Mouse (Mus musculus) C2C12 (cell line): Measurements from ENCODE around the gene Taok1.

ENCODE experiments used
- CEBPB ChIP-seq: IDR thresholded peaks from one replicate; pipeline ENCODE4 v1.6.1; 2011; ENCODE audit warnings: low read depth, mild to moderate bottlenecking, control low read depth, moderate library complexity
- CTCF ChIP-seq: IDR thresholded peaks from one replicate; pipeline ENCODE4 v1.5.1; 2011; ENCODE audit not compliant: control insufficient read depth, insufficient read depth, insufficient read length
- MAX ChIP-seq: IDR thresholded peaks from one replicate; pipeline ENCODE4 v1.6.1; 2011; ENCODE audit warnings: mild to moderate bottlenecking, control low read depth
- USF1 ChIP-seq: IDR thresholded peaks from one replicate; pipeline ENCODE4 v1.6.1; 2011; ENCODE audit warnings: low read depth, mild to moderate bottlenecking, control low read depth, moderate library complexity

DNA sequence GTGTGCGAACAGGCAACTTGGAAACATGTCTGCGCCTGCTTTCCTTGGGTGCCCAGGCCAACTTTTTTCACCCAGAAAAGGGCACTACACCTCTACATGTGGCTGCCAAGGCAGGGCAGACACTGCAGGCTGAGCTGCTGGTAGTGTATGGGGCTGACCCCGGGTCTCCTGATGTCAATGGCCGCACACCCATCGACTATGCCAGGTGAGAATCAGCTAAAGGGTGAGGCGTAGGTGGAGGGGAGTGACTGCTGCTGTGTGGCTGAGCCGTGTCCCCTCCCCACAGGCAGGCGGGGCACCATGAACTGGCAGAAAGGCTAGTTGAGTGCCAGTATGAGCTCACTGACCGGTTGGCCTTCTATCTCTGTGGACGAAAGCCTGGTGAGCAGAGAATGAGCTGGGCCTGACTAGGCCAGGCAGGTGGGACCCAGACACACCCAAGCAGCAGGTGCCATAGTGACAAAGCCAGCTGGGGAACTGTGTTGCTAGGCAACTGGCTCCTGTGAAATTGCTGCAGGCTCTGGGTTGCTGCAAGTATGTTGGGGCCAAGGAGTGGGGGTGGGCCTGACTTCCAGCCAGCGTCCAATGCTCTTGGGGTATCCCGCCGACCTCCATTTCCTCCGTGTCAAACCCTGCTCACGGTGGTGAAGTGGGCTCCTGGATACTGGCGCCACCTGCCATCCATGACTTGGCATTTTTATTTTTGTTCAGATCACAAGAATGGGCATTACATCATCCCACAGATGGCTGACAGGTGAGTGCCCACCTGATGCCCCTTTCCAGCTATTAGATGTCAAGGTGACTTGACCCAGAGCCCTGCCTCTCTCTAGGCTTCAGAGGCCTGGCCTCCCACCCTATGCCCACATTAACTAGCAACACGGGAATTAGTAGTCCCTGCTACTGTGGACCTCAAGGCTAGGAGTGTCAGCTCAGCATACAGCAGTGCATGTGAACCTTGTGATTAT, 107.0 kb downstream of the Taok1 start:
- TF ChIP-seq CTCF (no peak), USF1 (no peak), MAX (no peak), CEBPB (no peak)
